Mouse (Mus musculus): ENCODE data around the gene Tmem218. TPM values are rescaled to one million over a fixed set of nuclear protein-coding genes. Genes with fewer than 3 reads are reported as not detected.

Gene Tmem218
- 9.9 and 10.6 TPM in 2 replicates for polyA plus RNA-seq (2014; fragmentation: Nextera tagmentation; extraction: Ambion mirVana)

DNA sequence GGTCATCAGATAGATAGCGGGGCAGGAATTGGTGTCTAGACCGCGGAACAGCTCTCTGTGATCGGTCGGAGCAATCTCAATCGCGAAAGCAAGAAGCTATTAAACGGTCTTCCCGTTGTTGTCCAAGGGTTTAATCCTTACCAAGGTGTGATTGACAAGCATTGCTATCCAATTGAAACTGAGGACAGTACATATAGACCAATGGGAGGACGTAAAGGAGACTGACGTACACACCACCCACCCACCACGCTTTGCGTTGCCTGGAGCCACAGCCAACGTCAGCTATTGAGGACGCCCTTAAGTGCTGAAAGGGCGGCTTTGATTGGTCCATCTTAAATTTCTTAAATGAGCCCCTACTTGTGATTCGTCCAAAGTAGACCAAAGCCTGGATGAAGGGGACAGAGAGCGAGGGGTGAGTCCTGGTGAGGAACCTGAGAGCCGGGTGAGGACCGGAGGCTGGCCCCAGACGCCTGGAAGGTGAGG, at the start of gene Tmem218:
TSS of gene Tmem218 (plus strand) at position 295 of the 483 bp plus-strand sequence.
- ATAC-seq (replicated peaks; ENCODE audit: low FRiP score, low TSS enrichment, low read depth): peak; percentile 100
- Histone ChIP-seq H3K4me2 (ENCODE audit: low read length) (peak within 1 kb of the TSS; percentile 61), H3K4me1 (replicated peaks; ENCODE audit: control insufficient read depth, insufficient read depth, low read length) (peaks cover 11% of the 10 kb centered on the region; the same call in 1 of the 2 replicates), H3K9ac (ENCODE audit: low read length) (peak within 1 kb of the TSS; percentile 59), H3K27ac (ENCODE audit: low read depth) (peak within 1 kb of the TSS; percentile 64; the same call in 1 of the 2 replicates), H3K9me3 (ENCODE audit: control insufficient read depth, low read length) (no peaks in the 10 kb centered on the region), H3K4me3 (ENCODE audit: low read depth, low read length) (peak within 1 kb of the TSS; percentile 67), H3K27me3 (replicated peaks; ENCODE audit: control insufficient read depth, insufficient read depth, low read length) (no peaks in the 10 kb centered on the region), H3K36me3 (ENCODE audit: control insufficient read depth, insufficient read depth, low read length) (no peaks in the 10 kb centered on the region)
- WGBS: 0% methylated on average over 21 of the region's 21 CpGs
- peak; percentile 95 for DNase-seq (ENCODE audit: low spot score)

- no peaks in the 10 kb centered on the region for H3K27me3 ChIP-seq (replicated peaks; ENCODE audit: control insufficient read depth, insufficient read depth, low read length)
- H3K9ac ChIP-seq (ENCODE audit: low read length): no peak overlapping the region
- H3K4me2 ChIP-seq (ENCODE audit: low read length): no peak overlapping the region
- DNase-seq (ENCODE audit: low spot score) (peak; percentile 9), ATAC-seq (replicated peaks; ENCODE audit: low FRiP score, low TSS enrichment, low read depth) (no peak)
- H3K36me3 ChIP-seq (ENCODE audit: control insufficient read depth, insufficient read depth, low read length): no peaks in the 10 kb centered on the region
- H3K4me1 ChIP-seq (replicated peaks; ENCODE audit: control insufficient read depth, insufficient read depth, low read length): no peaks in the 10 kb centered on the region
- H3K9me3 ChIP-seq (ENCODE audit: control insufficient read depth, low read length): no peaks in the 10 kb centered on the region
- 80% methylated on average over 2 of the region's 2 CpGs for WGBS
- H3K4me3 ChIP-seq (ENCODE audit: low read depth, low read length): no peak overlapping the region
- H3K27ac ChIP-seq (ENCODE audit: low read depth): no peak overlapping the region
Observed at GRCm38 (mm10) chr9:37160686-37161085, 47.3 kb upstream of the Tmem218 start.

DNA sequence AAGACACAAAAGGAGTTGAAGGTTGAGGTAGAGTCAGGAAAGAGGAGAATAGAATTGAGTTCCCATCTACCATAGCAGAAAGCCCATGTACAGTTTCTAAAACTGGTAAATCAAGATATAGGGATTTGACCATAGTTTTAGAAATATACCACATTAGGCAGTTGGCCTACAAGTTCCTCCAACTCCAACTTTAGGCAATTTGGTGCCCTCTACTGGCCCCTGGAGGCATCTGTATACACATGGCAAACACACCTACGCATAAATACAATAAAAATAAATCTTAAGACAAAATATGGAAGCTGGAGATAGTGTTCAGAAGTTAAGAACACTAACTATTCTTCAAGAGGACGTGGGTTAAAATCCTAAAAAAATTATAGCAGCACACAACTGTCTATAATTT, 41.1 kb upstream of the Tmem218 start:
- H3K36me3 ChIP-seq (ENCODE audit: control insufficient read depth, insufficient read depth, low read length): no peaks in the 10 kb centered on the region
- WGBS: 74% methylated on average over 2 of the region's 2 CpGs
- no peak overlapping the region for H3K4me2 ChIP-seq (ENCODE audit: low read length)
- no peak overlapping the region for H3K9ac ChIP-seq (ENCODE audit: low read length)
- ATAC-seq (replicated peaks; ENCODE audit: low FRiP score, low TSS enrichment, low read depth) (no peak), DNase-seq (ENCODE audit: low spot score) (peak; percentile 50)
- H3K4me1 ChIP-seq (replicated peaks; ENCODE audit: control insufficient read depth, insufficient read depth, low read length): no peaks in the 10 kb centered on the region
- H3K27ac ChIP-seq (ENCODE audit: low read depth): no peak overlapping the region
- H3K9me3 ChIP-seq (ENCODE audit: control insufficient read depth, low read length): no peaks in the 10 kb centered on the region
- H3K27me3 ChIP-seq (replicated peaks; ENCODE audit: control insufficient read depth, insufficient read depth, low read length): no peaks in the 10 kb centered on the region
- no peak overlapping the region for H3K4me3 ChIP-seq (ENCODE audit: low read depth, low read length)

GRCm38 (mm10) chr9:37173376-37173775, 34.6 kb upstream of the Tmem218 start:
- peak; percentile 42 for DNase-seq (ENCODE audit: low spot score)
- Histone ChIP-seq H3K9ac (ENCODE audit: low read length) (no peak overlapping the region), H3K27ac (ENCODE audit: low read depth) (no peak overlapping the region), H3K4me3 (ENCODE audit: low read depth, low read length) (no peak overlapping the region), H3K36me3 (ENCODE audit: control insufficient read depth, insufficient read depth, low read length) (no peaks in the 10 kb centered on the region), H3K9me3 (ENCODE audit: control insufficient read depth, low read length) (no peaks in the 10 kb centered on the region), H3K4me1 (replicated peaks; ENCODE audit: control insufficient read depth, insufficient read depth, low read length) (no peaks in the 10 kb centered on the region), H3K27me3 (replicated peaks; ENCODE audit: control insufficient read depth, insufficient read depth, low read length) (peaks cover 2% of the 10 kb centered on the region; the same call in 1 of the 2 replicates), H3K4me2 (ENCODE audit: low read length) (no peak overlapping the region)
- 55% methylated on average over 5 of the region's 5 CpGs for WGBS
- ATAC-seq (replicated peaks; ENCODE audit: low FRiP score, low TSS enrichment, low read depth): no peak

- Histone ChIP-seq H3K27ac (ENCODE audit: low read depth) (no peak overlapping the region), H3K27me3 (replicated peaks; ENCODE audit: control insufficient read depth, insufficient read depth, low read length) (peaks cover 2% of the 10 kb centered on the region; the same call in 1 of the 2 replicates), H3K9me3 (ENCODE audit: control insufficient read depth, low read length) (no peaks in the 10 kb centered on the region), H3K4me3 (ENCODE audit: low read depth, low read length) (no peak overlapping the region), H3K9ac (ENCODE audit: low read length) (no peak overlapping the region), H3K4me1 (replicated peaks; ENCODE audit: control insufficient read depth, insufficient read depth, low read length) (no peaks in the 10 kb centered on the region), H3K36me3 (ENCODE audit: control insufficient read depth, insufficient read depth, low read length) (no peaks in the 10 kb centered on the region), H3K4me2 (ENCODE audit: low read length) (no peak overlapping the region)
- ATAC-seq (replicated peaks; ENCODE audit: low FRiP score, low TSS enrichment, low read depth): no peak
- WGBS: 45% methylated on average over 3 of the region's 3 CpGs
- DNase-seq (ENCODE audit: low spot score): peak; percentile 35
Observed at GRCm38 (mm10) chr9:37176002-37176401, 32.0 kb upstream of the Tmem218 start.

GRCm38 (mm10) chr9:37177107-37177506, 30.9 kb upstream of the Tmem218 start:
- Histone ChIP-seq H3K9me3 (ENCODE audit: control insufficient read depth, low read length) (no peaks in the 10 kb centered on the region), H3K27ac (ENCODE audit: low read depth) (no peak overlapping the region), H3K4me2 (ENCODE audit: low read length) (no peak overlapping the region), H3K4me1 (replicated peaks; ENCODE audit: control insufficient read depth, insufficient read depth, low read length) (no peaks in the 10 kb centered on the region), H3K4me3 (ENCODE audit: low read depth, low read length) (no peak overlapping the region), H3K36me3 (ENCODE audit: control insufficient read depth, insufficient read depth, low read length) (no peaks in the 10 kb centered on the region), H3K9ac (ENCODE audit: low read length) (no peak overlapping the region), H3K27me3 (replicated peaks; ENCODE audit: control insufficient read depth, insufficient read depth, low read length) (peaks cover 2% of the 10 kb centered on the region; the same call in 1 of the 2 replicates)
- peak; percentile 68 for DNase-seq (ENCODE audit: low spot score)
- ATAC-seq (replicated peaks; ENCODE audit: low FRiP score, low TSS enrichment, low read depth): no peak
- WGBS: 5% methylated on average over 5 of the region's 5 CpGs

- Histone ChIP-seq H3K27me3 (replicated peaks; ENCODE audit: control insufficient read depth, insufficient read depth, low read length) (peaks cover 2% of the 10 kb centered on the region; the same call in 1 of the 2 replicates), H3K9ac (ENCODE audit: low read length) (no peak overlapping the region), H3K36me3 (ENCODE audit: control insufficient read depth, insufficient read depth, low read length) (no peaks in the 10 kb centered on the region), H3K4me2 (ENCODE audit: low read length) (no peak overlapping the region), H3K27ac (ENCODE audit: low read depth) (no peak overlapping the region), H3K4me3 (ENCODE audit: low read depth, low read length) (no peak overlapping the region), H3K9me3 (ENCODE audit: control insufficient read depth, low read length) (no peaks in the 10 kb centered on the region), H3K4me1 (replicated peaks; ENCODE audit: control insufficient read depth, insufficient read depth, low read length) (no peaks in the 10 kb centered on the region)
- WGBS: 53% methylated on average over 8 of the region's 8 CpGs
- ATAC-seq (replicated peaks; ENCODE audit: low FRiP score, low TSS enrichment, low read depth) (no peak), DNase-seq (ENCODE audit: low spot score) (peak; percentile 47)
Observed at GRCm38 (mm10) chr9:37177551-37177950, 30.5 kb upstream of the Tmem218 start.

DNA sequence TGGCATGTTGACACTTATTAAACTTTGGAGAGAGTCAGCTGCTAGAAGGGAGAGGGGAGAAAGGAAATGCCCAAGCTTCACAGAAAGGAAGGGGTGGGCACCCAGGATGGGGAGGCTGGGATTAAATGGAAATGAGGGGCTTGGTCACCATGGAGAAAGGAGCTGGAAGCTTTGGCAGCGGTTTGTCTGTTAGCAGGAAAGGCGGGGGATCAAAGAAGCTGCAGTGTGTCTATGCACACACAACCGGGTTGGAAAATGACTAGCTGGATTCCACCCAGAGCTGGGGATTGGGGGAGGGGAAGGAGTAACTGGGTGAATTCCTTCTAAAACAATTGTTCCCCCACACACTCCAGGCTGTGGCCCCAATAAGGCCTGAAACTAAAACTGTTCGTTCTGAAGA, 29.1 kb upstream of the Tmem218 start:
- ATAC-seq (replicated peaks; ENCODE audit: low FRiP score, low TSS enrichment, low read depth) (no peak), DNase-seq (ENCODE audit: low spot score) (no peak)
- 31% methylated on average over 4 of the region's 4 CpGs for WGBS
- Histone ChIP-seq H3K27ac (ENCODE audit: low read depth) (no peak overlapping the region), H3K4me1 (replicated peaks; ENCODE audit: control insufficient read depth, insufficient read depth, low read length) (no peaks in the 10 kb centered on the region), H3K9ac (ENCODE audit: low read length) (no peak overlapping the region), H3K4me3 (ENCODE audit: low read depth, low read length) (no peak overlapping the region), H3K36me3 (ENCODE audit: control insufficient read depth, insufficient read depth, low read length) (no peaks in the 10 kb centered on the region), H3K27me3 (replicated peaks; ENCODE audit: control insufficient read depth, insufficient read depth, low read length) (peaks cover 2% of the 10 kb centered on the region; the same call in 1 of the 2 replicates), H3K4me2 (ENCODE audit: low read length) (no peak overlapping the region), H3K9me3 (ENCODE audit: control insufficient read depth, low read length) (no peaks in the 10 kb centered on the region)

GRCm38 (mm10) chr9:37179596-37179995, 28.4 kb upstream of the Tmem218 start:
- 87% methylated on average over 4 of the region's 4 CpGs for WGBS
- no peak for DNase-seq (ENCODE audit: low spot score)

More at GRCm38 (mm10) chr9:37179596-37179995, 28.4 kb upstream of the Tmem218 start:
- H3K27me3 ChIP-seq (replicated peaks; ENCODE audit: control insufficient read depth, insufficient read depth, low read length): no peaks in the 10 kb centered on the region; the same call in 1 of the 2 replicates
- no peak overlapping the region for H3K4me3 ChIP-seq (ENCODE audit: low read depth, low read length)
- H3K36me3 ChIP-seq (ENCODE audit: control insufficient read depth, insufficient read depth, low read length): no peaks in the 10 kb centered on the region
- no peak overlapping the region for H3K27ac ChIP-seq (ENCODE audit: low read depth)
- H3K9ac ChIP-seq (ENCODE audit: low read length): no peak overlapping the region
- no peak for ATAC-seq (replicated peaks; ENCODE audit: low FRiP score, low TSS enrichment, low read depth)
- no peaks in the 10 kb centered on the region for H3K4me1 ChIP-seq (replicated peaks; ENCODE audit: control insufficient read depth, insufficient read depth, low read length)
- no peak overlapping the region for H3K4me2 ChIP-seq (ENCODE audit: low read length)
- H3K9me3 ChIP-seq (ENCODE audit: control insufficient read depth, low read length): no peaks in the 10 kb centered on the region

All from intestine, embryonic 14.5 days (tissue).